Mouse (Mus musculus): ENCODE results near the gene Pik3cd.
A peak's percentile ranks its signal among the peaks of the same experiment; 100 is the strongest.

Pik3cd gene

DNA sequence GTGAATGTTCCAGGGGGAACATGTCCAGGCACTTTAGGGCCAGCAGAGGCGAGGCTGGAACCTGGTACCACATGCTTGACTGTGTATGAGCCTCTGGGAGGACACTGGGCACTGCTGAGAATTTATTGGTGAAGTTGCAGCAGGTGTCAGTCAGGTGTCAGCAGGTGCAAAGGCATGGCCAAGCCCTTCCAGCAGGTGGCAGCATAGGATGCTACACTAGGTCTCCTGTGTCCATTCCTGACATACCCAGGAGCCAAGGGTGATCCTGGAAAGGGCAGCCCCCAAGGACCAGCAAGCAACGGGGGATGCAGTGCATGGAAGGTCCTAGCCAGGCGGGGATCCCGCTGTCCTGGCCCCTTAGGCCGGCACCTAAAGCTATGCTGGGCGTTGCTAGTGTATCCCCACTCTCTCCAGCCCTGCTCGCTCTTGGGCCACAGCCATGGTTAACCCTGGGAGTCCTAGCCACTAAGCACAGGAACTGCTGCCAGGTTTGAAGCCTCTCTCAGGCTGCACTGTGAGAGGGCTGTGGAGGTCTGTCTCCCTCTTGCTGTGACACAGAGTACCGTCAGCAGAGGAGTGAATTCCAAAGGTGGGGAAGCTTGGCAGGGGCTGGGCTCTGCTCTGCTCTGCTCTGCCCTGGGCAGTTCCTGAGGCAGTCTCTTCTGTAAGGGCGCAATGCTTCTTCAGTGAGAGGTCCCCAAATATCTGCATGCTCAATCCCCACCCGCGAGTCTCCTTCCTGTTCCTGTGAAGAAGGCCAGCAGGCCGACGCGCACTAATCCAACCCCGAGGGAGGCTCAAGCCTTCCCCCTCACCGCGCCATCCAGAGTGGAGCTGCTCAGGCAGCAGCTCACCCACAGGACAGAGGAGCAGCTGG is 21.7 kb upstream of the Pik3cd start:
- DNase-seq, result peak; percentile 77

GRCm38 (mm10) chr4:149723021-149723390 is 20.6 kb upstream of the Pik3cd start:
- DNase-seq, result no peak

DNA sequence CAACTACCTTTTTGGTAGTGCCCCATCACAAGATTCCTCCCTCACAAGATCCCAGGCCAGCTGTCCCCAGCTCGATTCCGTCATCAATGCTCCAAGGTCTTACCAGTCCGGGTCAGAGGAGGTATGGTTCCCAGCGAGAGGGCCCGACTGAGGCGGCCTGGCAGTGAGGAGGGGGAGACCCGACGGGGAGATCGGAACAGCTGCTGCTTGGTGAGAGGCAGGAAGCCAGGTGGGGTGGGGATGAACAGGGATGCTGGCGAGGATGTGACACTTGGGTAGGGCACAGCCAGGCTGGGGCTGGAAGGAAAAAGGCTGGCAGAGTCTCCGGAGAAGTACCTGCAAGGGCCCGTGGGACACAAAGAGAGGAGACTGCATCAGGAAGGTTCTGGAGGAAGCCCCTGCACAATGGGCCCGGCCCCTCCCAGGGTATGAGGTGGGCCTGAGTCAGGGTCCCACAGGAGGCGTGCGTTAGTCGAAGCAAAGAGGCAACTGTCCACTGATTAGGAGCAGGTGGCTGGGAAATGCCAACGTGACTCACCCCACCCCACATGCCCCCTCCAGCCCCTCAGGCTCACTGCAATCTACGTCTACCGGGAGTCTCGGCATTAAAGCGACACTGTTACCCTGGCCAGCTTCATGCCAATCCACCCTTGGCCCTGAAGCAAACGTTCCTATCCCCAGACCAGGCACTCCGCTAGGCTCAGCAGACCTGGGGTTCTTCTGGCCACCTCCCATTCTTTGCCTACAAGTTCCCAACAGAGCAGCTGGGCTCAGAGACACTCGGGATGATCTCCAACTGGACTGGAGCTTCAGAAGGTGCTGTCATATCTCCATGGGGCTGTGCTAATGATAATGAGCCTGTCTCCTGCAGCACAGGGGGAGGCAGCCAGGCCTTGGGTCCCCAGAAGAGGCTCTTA is 20.0 kb upstream of the Pik3cd start:
- DNase-seq, result no peak

GRCm38 (mm10) chr4:149721163-149721562 is 18.8 kb upstream of the Pik3cd start:
- no peak for DNase-seq

GRCm38 (mm10) chr4:149719686-149720085 is 17.3 kb upstream of the Pik3cd start:
- no peak for DNase-seq

GRCm38 (mm10) chr4:149714542-149714941 is 12.2 kb upstream of the Pik3cd start:
- DNase-seq, result no peak

DNA sequence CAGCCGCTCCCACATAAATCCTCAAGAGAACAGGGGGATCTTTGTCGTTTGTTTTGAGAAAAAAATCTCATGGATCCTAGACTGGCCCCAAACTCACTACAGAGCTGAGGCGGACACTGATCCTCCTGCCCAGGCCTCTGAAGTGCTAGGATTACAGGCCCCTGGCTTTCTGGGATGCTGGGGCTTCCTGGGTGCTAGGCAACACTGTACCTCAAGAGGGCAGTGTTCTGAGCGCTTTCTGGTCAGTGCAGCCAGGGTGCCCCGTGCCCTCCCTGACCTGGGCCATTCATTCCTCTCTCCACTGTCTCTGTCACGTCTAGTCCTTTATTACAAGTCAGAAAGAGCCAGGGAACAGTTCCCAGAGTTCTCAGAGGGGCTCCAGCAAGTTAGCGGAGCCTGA is 9.6 kb upstream of the Pik3cd start:
- DNase-seq, result peak; percentile 61

DNA sequence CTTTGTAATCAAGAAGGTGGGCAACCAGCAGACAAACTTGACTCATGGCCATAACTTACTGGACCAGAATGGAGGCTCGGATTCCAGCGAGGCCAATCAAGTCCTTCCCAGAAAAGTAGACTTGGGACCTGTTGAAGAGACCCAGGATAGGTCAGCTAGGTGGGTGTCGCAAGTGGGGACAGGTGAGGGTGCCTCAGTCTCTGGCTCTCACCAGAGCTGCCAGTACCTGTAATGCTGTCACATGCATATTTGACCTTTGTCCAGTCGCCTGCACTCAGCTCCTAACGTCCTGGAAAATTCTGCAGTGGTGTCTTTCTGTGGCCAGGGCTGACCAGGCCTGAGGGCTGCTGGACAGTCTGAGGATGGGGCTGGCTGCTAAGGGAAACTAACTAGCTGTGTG is 9.1 kb upstream of the Pik3cd start:
- DNase-seq, result no peak

DNA sequence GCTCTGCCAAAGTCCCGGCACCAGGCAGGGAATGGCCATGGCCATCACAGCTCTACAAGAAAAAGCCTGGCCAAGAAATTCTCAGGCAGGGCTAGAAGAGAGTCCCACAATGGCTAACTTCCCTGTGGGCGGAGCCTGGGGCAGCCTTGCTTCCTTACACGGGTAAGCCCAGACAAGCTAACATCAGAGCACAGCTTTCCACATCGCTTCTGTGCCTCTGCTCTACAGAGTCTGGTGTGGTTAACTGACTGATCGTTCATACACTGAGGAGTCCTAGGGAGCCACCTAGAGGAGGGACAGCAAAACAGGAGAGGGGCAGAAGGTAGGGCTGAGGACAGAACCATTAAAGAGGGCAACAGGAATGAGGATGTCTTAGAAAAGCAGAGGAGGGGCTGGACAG is 8.1 kb upstream of the Pik3cd start:
- peak; percentile 73 for DNase-seq

DNA sequence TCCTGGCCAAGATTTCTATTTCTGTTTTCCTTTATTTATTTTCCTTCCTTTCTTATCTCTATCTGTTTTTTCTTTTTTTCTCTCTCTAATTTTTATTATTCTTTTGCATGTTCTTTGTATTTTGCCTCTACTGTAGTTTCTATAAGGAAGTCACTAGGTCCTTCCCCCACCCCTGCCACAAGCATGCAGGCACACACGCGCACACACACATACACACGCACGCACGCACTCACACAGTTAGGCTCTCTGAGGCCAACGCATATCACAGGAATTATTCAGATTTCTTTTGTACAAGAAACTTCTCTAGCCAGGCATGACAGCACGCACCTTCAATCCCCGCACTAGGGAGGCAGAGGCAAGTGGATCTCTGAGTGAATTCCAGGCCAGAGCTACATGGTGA is 3.6 kb upstream of the Pik3cd start:
- DNase-seq, result no peak

DNA sequence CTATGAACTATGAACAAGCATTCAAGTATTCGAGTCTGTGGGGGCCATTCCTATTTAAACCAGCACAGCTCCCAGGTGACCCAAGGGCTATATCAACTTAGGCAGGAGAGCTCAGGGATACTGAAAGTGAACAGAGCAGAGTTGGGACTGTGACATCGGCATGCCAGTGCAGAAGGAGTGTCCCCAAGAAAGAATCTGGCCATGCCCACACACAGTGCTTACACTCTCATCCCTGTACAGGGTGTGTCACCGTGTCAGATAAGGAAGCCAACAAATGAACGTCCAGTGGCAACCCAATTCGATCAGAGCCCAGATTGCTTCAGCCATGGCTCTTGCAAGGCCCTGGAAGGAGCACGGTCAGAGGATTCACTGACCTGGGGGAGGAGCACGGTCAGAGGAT is 2.9 kb upstream of the Pik3cd start:
- DNase-seq, result no peak

- DNase-seq, result peak; percentile 38
Observed at GRCm38 (mm10) chr4:149701426-149702209, 753 bp downstream of the Pik3cd start.

GRCm38 (mm10) chr4:149699953-149700352 is 2.4 kb downstream of the Pik3cd start:
- no peak for DNase-seq

- peak; percentile 61 for DNase-seq
Observed at GRCm38 (mm10) chr4:149698197-149698821, 4.1 kb downstream of the Pik3cd start.

GRCm38 (mm10) chr4:149697506-149698196 is 4.7 kb downstream of the Pik3cd start:
- no peak for DNase-seq

GRCm38 (mm10) chr4:149696189-149696971 is 6.0 kb downstream of the Pik3cd start:
- DNase-seq, result peak; percentile 71

GRCm38 (mm10) chr4:149691368-149691767 is 11.0 kb downstream of the Pik3cd start:
- DNase-seq, result no peak

DNA sequence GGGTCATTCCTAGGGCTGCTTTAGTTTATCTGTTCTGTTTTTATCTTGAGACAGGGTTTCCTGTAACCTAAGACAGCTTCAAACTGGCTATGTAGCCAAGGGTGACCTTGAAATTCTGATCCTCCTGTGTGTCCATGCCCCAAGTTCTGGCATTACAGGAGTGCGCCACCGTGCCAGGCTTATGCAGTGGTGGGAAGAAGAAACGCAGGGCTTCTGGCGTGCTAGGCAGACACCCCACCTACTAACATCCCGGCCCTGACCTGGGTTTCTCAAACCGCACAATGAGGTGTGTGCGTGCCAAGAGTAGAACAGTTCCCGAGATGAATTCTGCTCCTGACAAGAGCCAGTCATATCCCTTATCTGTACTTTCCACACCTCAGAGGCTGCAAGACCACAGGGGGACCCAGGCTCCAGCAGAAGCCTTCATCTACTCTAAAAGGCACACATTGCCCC is 11.5 kb downstream of the Pik3cd start:
- no peak for DNase-seq

DNA sequence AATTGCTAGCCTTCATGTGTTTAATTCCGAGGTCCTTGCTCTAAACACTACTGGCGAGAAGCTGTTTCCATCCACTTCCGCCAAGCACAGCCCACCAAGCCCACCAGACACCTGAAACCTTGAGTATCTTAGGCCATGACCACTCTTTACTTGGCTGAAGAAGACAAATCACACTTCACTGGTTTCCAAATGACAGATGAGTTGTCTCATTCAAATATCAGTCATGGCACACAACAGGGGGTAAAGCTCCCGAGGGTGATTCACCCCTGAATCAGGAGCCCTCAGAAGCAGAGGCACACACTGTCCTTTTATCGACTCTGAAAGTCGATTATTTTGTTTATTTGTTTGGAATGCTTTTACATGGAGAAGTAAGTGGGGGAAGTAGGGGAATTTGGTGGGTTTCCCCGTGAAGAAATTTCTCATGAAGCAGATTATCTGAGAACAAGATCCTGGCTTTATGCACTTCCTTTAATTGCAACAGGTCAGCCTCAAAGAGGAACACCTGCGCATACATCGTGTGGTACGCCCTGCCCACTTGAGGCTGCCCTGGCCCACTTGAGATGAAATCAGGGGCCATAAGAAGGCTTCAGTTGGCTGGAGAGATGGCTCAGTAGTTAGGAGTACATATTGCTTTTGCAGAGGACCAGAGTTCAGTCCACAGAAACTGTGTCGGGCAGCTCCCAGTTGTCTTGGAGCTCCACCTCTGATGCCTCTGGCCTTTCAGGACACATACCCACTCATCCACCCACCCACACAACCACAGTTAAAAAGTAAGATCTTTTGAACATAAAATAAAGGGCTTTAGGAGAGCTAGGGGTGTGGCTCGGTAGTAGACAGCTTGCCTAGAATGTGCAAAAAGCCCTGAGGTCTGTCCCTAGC is 12.3 kb downstream of the Pik3cd start:
- no peak for DNase-seq

- no peak for DNase-seq
Observed at GRCm38 (mm10) chr4:149688861-149689260, 13.5 kb downstream of the Pik3cd start.

Measured in kidney, postnatal 14 days (tissue).